Mouse (Mus musculus) neural tube, embryonic 13.5 days (tissue): Measurements from ENCODE around the gene Ano2. TPM values are rescaled to one million over a fixed set of nuclear protein-coding genes. Genes with fewer than 3 reads are reported as not detected.

Experiments
- ATAC-seq: fragments of 200-750 bp; cut with Nextera tagmentation; 2 replicates; pipeline ENCODE4 v1.8.0; 2017; ENCODE audit warnings: low read depth, mild to moderate bottlenecking, moderate TSS enrichment, moderate library complexity
- H3K27ac ChIP-seq: fragments of 300-500 bp; sonication (generic); replicated peaks from 2 replicates; pipeline ENCODE4 v1.5.1; 2015; ENCODE audit warnings: moderate library complexity, mild to moderate bottlenecking, inconsistent platforms
- H3K27me3 ChIP-seq: fragments of 300-500 bp; sonication (generic); 2 replicates; pipeline ENCODE4 v1.6.1; 2015; ENCODE audit warnings: mild to moderate bottlenecking, inconsistent platforms
- H3K36me3 ChIP-seq: fragments of 300-500 bp; sonication (generic); 2 replicates; pipeline ENCODE4 v1.6.1; 2015; ENCODE audit warnings: mild to moderate bottlenecking, inconsistent platforms
- H3K4me1 ChIP-seq: fragments of 300-500 bp; sonication (generic); replicated peaks from 2 replicates; pipeline ENCODE4 v1.6.1; 2015; ENCODE audit warnings: inconsistent platforms
- H3K4me2 ChIP-seq: fragments of 300-500 bp; sonication (generic); 2 replicates; pipeline ENCODE4 v1.6.1; 2015; ENCODE audit warnings: inconsistent platforms, mild to moderate bottlenecking, moderate library complexity
- H3K4me3 ChIP-seq: fragments of 300-500 bp; sonication (generic); 2 replicates; pipeline ENCODE4 v1.5.1; 2015; ENCODE audit warnings: mild to moderate bottlenecking, inconsistent platforms
- H3K9ac ChIP-seq: fragments of 300-500 bp; sonication (generic); 2 replicates; pipeline ENCODE4 v1.6.1; 2015; ENCODE audit warnings: moderate library complexity, mild to moderate bottlenecking, inconsistent platforms
- H3K9me3 ChIP-seq: fragments of 300-500 bp; sonication (generic); 2 replicates; pipeline ENCODE4 v1.6.1; 2016; ENCODE audit warnings: inconsistent platforms
- WGBS: fragments of 180-500 bp; shearing (Covaris S2); methylation state at CpG from one replicate; pipeline ENCODE4 v1.1.7; 2015; 5-methylcytosine and 5-hydroxymethylcytosine counted together
- polyA plus RNA-seq: library from polyadenylated mRNA; unstranded; fragments of >200 nt; fragmentation: Nextera tagmentation; extraction: Ambion mirVana; gene quantifications from 2 replicates; pipeline ENCODE4 v1.2.1, GENCODE M21; 2015

Ano2 gene
- polyA plus RNA-seq, 1 experiment from 2014 or later, result 0.60 TPM

DNA sequence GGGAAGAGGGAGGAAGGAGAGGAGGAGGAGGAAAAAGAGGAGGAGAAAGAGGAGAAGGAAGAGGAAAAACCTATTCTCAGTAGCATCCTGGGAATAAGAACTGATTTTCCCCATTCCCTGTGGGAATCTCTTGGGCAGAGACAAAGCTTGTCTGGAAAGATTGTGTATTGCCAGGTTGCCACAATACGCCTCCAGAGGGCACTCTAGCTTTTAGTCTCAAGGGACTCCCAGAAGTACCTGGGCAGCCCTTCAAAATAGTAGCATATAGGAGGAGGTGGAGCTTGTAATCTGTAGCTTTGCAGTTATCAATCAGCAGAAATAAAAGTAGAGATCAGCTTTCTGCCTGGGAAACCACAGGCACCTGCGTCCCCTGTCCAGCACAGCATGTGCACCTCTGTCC, 178.3 kb downstream of the Ano2 start:
- WGBS, result 43% methylated on average over 2 of the region's 2 CpGs
- H3K36me3 ChIP-seq, result no peaks in the 10 kb centered on the region
- H3K4me3 ChIP-seq, result no peak overlapping the region
- no peak overlapping the region for H3K27ac ChIP-seq
- no peak overlapping the region for H3K9ac ChIP-seq
- ATAC-seq, result no peak
- H3K9me3 ChIP-seq, result no peaks in the 10 kb centered on the region
- H3K4me2 ChIP-seq, result no peak overlapping the region
- no peaks in the 10 kb centered on the region for H3K27me3 ChIP-seq
- H3K4me1 ChIP-seq, result no peaks in the 10 kb centered on the region

DNA sequence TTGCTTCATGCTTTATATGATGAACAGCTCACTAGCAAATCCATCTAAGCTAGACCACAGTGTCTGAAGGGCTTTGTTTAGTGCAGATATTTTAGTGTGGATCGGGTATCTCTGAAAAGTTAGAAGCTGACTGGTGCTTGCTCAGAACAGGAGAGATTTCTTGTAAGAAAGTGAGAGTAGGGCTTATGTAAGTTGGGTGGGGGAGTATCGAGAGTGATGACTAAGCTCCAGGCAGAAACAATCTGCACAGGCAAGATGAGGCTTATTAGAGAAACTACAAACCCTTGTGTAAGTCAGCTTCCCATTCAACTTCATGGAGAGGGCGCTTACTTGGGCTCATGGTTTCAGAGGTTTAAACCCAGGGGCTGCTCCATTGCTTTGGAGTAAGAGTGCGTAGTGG, 181.3 kb downstream of the Ano2 start:
- Histone ChIP-seq H3K36me3 (no peaks in the 10 kb centered on the region), H3K4me3 (no peak overlapping the region), H3K4me1 (no peaks in the 10 kb centered on the region), H3K9ac (no peak overlapping the region), H3K4me2 (no peak overlapping the region), H3K27me3 (no peaks in the 10 kb centered on the region), H3K27ac (no peak overlapping the region), H3K9me3 (no peaks in the 10 kb centered on the region)
- no peak for ATAC-seq
- WGBS, result 94% methylated on average over 4 of the region's 4 CpGs

DNA sequence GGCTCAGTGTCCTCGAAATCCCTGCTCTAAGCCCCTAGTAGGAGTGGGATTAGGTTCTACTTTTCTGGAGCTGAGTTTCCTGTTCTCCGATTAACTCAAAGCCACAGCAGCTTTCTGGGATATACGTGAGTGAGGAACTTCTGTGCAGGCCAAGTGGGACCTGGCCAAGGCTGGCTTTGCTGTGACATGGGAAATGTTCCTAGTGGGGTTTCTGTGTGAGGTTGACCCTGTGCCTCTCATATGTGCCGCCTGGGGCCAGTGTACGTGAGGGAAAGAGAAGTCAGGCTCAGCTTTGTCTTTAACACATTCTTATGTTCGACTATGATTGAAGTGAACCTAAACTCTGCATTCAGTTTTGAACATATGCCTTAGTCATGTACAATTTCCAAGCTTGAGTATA, 184.5 kb downstream of the Ano2 start:
- Histone ChIP-seq H3K36me3 (no peaks in the 10 kb centered on the region), H3K4me1 (no peaks in the 10 kb centered on the region), H3K4me2 (no peak overlapping the region), H3K4me3 (no peak overlapping the region), H3K9me3 (no peaks in the 10 kb centered on the region), H3K9ac (no peak overlapping the region), H3K27me3 (no peaks in the 10 kb centered on the region), H3K27ac (no peak overlapping the region)
- no peak for ATAC-seq
- WGBS, result 90% methylated on average over 6 of the region's 6 CpGs

- WGBS, result 84% methylated on average over 1 of the region's 1 CpGs
- Histone ChIP-seq H3K27ac (no peak overlapping the region), H3K4me3 (no peak overlapping the region), H3K27me3 (no peaks in the 10 kb centered on the region), H3K36me3 (no peaks in the 10 kb centered on the region), H3K4me2 (no peak overlapping the region), H3K9ac (no peak overlapping the region), H3K9me3 (no peaks in the 10 kb centered on the region), H3K4me1 (no peaks in the 10 kb centered on the region)
- no peak for ATAC-seq
Observed at GRCm38 (mm10) chr6:125876884-125877283, 186.7 kb downstream of the Ano2 start.

DNA sequence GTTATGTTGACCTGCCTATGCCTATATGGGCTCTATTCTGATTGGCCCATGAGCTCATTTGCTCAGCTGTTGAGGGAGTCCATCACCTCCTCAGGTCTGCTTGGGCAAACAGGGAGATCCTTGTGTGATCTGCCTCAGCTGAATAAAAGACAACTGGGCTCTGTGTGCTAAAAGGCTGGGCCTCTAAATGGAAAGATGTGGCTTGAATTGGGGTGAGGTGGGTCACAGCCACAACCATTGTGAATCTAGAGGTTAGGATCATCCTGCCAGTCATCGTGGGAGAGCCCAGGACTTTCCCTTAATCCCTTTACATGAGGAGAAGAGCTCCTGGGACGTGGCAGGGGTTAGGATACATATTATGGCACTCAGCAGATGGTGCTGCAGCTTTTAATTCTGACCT, 188.5 kb downstream of the Ano2 start:
- no peak for ATAC-seq
- no peaks in the 10 kb centered on the region for H3K4me1 ChIP-seq
- H3K27me3 ChIP-seq, result no peaks in the 10 kb centered on the region
- H3K27ac ChIP-seq, result no peak overlapping the region
- H3K36me3 ChIP-seq, result no peaks in the 10 kb centered on the region
- H3K4me2 ChIP-seq, result no peak overlapping the region
- 71% methylated on average over 2 of the region's 2 CpGs for WGBS
- no peak overlapping the region for H3K9ac ChIP-seq
- no peak overlapping the region for H3K4me3 ChIP-seq
- H3K9me3 ChIP-seq, result no peaks in the 10 kb centered on the region

DNA sequence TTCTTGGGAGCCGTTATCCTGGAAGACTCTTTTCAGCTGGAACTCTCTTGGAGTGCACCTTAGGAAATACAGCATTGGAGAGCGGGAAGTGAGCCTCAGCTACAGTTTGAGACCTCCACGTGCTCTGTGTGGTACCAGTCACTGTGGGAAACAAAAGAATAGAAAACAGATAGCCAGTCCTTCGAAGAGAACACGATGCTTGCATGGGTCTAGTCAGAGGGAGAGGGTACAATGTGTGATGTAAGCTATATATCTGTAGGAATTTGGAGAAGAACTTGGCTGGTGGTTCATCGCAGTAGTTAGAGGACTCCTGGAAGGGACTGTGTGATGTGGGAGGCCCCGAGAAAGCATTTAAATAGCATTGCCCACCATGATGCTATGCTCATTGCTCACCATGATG, 189.1 kb downstream of the Ano2 start:
- no peak for ATAC-seq
- H3K27me3 ChIP-seq, result no peaks in the 10 kb centered on the region
- no peaks in the 10 kb centered on the region for H3K36me3 ChIP-seq
- 88% methylated on average over 7 of the region's 7 CpGs for WGBS
- H3K27ac ChIP-seq, result no peak overlapping the region
- H3K4me1 ChIP-seq, result no peaks in the 10 kb centered on the region
- H3K4me3 ChIP-seq, result no peak overlapping the region
- H3K9me3 ChIP-seq, result no peaks in the 10 kb centered on the region
- H3K4me2 ChIP-seq, result no peak overlapping the region
- H3K9ac ChIP-seq, result no peak overlapping the region

GRCm38 (mm10) chr6:125888596-125888995, 198.4 kb downstream of the Ano2 start:
- H3K27me3 ChIP-seq, result no peaks in the 10 kb centered on the region
- no peak overlapping the region for H3K9ac ChIP-seq
- H3K36me3 ChIP-seq, result no peaks in the 10 kb centered on the region
- H3K4me2 ChIP-seq, result no peak overlapping the region
- no peak overlapping the region for H3K27ac ChIP-seq
- H3K4me1 ChIP-seq, result no peaks in the 10 kb centered on the region
- 97% methylated on average over 1 of the region's 1 CpGs for WGBS
- no peak for ATAC-seq
- peaks cover 9% of the 10 kb centered on the region; the same call in 1 of the 2 replicates for H3K9me3 ChIP-seq
- H3K4me3 ChIP-seq, result no peak overlapping the region

DNA sequence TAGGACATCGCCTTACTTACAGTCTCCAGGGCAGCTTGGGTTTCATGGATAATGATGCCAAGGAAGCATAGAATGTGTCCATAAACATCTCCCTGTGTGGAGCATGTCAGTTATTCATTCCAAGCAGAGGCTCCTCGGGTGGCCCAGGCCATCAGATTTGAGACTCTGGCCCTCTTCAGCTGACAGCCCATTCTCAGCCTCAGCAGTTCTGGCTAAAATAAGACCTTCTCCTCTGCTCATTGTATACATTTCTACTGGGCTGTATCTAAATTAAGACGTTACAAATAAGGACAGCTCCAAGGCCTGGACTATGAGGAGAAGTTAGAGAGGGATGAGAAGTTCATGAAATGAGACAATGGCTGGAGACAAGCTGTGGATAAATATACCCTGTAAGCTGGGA, 204.1 kb downstream of the Ano2 start:
- 79% methylated on average over 3 of the region's 3 CpGs for WGBS
- Histone ChIP-seq H3K27ac (no peak overlapping the region), H3K9ac (no peak overlapping the region), H3K36me3 (no peaks in the 10 kb centered on the region), H3K4me1 (no peaks in the 10 kb centered on the region), H3K27me3 (no peaks in the 10 kb centered on the region), H3K4me3 (no peak overlapping the region), H3K4me2 (no peak overlapping the region), H3K9me3 (no peaks in the 10 kb centered on the region)
- ATAC-seq, result no peak

DNA sequence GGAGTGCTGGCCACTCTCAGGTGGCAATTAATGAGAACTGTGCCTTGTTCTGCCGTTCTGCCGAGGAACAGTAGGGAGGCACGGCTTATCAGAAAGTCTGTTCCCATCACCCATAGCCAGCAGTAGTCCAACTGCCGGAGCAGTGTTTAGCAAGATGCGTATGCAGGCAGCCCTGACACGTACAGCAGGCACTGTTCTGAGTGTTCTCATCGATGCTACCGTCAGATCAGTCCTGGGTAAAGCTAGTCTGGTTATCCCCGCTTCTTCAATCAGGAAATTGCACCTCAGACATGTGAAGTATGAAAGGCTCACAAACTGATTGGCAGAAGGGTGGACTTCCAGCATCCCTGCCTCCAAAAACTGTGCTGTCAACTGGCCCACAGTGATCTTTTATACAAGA, 224.2 kb downstream of the Ano2 start:
- no peak overlapping the region for H3K27ac ChIP-seq
- ATAC-seq, result no peak
- H3K9me3 ChIP-seq, result no peaks in the 10 kb centered on the region
- no peaks in the 10 kb centered on the region for H3K4me1 ChIP-seq
- no peak overlapping the region for H3K9ac ChIP-seq
- no peaks in the 10 kb centered on the region for H3K36me3 ChIP-seq
- H3K4me2 ChIP-seq, result no peak overlapping the region
- H3K27me3 ChIP-seq, result no peaks in the 10 kb centered on the region
- no peak overlapping the region for H3K4me3 ChIP-seq
- 82% methylated on average over 9 of the region's 9 CpGs for WGBS

GRCm38 (mm10) chr6:125922746-125923145, 232.5 kb downstream of the Ano2 start:
- 74% methylated on average over 3 of the region's 3 CpGs for WGBS
- ATAC-seq, result no peak

DNA sequence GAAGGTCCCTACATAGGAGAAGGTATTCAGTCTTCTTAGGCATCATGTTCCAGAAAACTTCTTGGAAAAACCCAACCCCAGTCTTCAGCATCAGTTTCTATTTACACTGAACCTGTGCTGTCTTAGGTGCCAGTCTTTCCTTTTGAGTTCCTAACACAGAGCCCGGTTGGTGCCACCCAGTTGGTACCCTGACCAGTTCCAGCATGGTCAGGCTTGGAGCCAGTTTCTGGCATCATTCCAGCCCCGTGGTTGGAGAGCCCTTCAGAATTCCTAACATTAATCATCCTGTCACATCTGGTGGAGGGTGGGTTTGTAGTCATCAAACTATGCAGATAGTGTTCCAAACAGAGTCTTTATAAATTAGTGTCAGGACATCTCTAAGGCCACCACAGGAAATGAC, 234.8 kb downstream of the Ano2 start:
- Histone ChIP-seq H3K36me3 (no peaks in the 10 kb centered on the region), H3K4me1 (no peaks in the 10 kb centered on the region), H3K4me3 (no peak overlapping the region), H3K9ac (no peak overlapping the region), H3K27ac (no peak overlapping the region), H3K9me3 (no peaks in the 10 kb centered on the region), H3K27me3 (no peaks in the 10 kb centered on the region), H3K4me2 (no peak overlapping the region)
- no peak for ATAC-seq
- WGBS, result 80% methylated on average over 2 of the region's 2 CpGs

More at GRCm38 (mm10) chr6:125922746-125923145, 232.5 kb downstream of the Ano2 start:
- no peak overlapping the region for H3K4me3 ChIP-seq
- no peak overlapping the region for H3K9ac ChIP-seq
- H3K36me3 ChIP-seq, result no peaks in the 10 kb centered on the region
- H3K4me2 ChIP-seq, result no peak overlapping the region
- H3K9me3 ChIP-seq, result no peaks in the 10 kb centered on the region
- no peaks in the 10 kb centered on the region for H3K4me1 ChIP-seq
- no peak overlapping the region for H3K27ac ChIP-seq
- no peaks in the 10 kb centered on the region for H3K27me3 ChIP-seq

GRCm38 (mm10) chr6:125925861-125926260, 235.6 kb downstream of the Ano2 start:
- no peak for ATAC-seq
- Histone ChIP-seq H3K27ac (no peak overlapping the region), H3K9ac (no peak overlapping the region), H3K4me2 (no peak overlapping the region), H3K4me1 (no peaks in the 10 kb centered on the region), H3K27me3 (no peaks in the 10 kb centered on the region), H3K36me3 (no peaks in the 10 kb centered on the region), H3K9me3 (no peaks in the 10 kb centered on the region), H3K4me3 (no peak overlapping the region)
- WGBS, result 94% methylated on average over 3 of the region's 3 CpGs

- Histone ChIP-seq H3K4me1 (no peaks in the 10 kb centered on the region), H3K36me3 (no peaks in the 10 kb centered on the region), H3K27ac (no peak overlapping the region), H3K27me3 (no peaks in the 10 kb centered on the region), H3K9me3 (no peaks in the 10 kb centered on the region), H3K4me3 (no peak overlapping the region), H3K4me2 (no peak overlapping the region), H3K9ac (no peak overlapping the region)
- ATAC-seq, result no peak
- 84% methylated on average over 7 of the region's 7 CpGs for WGBS
Observed at GRCm38 (mm10) chr6:125931926-125932325, 241.7 kb downstream of the Ano2 start.
